Mouse (Mus musculus) thymus, postnatal 36 days (tissue): ENCODE results near the gene Nfatc4.

Experiments
- DNase-seq, 2 experiments: peaks; one replicate each; pipeline ENCODE4 v3.0.0; 2022; ENCODE audit warnings: mixed read lengths in 2 of 2

Gene Nfatc4

DNA sequence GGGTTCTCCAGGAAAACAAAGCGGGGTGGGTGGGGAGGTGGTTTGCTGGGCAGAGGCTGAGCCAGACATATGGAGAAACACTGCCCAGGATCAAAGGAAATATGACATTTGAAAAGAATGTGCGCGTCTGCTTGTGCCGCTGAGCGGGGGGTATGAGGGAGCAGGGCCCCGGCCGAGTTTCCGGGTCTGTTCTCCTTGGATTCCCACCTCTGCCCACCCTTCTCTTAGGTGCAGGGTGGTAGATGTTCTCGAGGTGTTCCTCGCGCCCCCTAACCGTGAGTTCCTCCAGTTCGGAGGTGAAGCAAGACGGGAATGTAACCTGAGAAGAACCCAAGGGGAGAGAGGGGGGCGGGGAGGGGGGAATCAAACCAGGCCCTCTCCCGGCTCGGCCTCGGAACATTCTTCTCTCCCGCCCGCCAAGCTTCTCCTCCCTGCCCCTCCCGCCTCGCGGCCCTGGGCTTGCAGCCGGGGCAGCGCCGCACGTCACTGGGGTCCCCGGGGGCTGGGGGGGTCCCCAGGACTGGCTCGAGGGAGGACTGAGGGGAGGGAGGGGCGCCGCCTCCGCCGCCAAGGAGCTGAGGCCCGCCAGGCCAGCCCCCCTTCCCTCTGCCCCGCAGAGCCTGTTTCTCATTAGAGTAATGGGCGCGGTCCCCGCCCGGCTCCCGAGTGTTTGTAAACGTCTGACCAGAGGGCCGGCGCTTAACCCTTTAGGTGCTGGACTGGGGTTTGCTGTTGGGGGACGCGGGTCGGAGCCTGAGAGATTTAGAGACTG lies at the start of gene Nfatc4:
Gene Nfatc4, plus strand, starts transcription at position 154 of the 772 bp plus-strand sequence.
- peak; percentile 16 to 34 for DNase-seq

DNA sequence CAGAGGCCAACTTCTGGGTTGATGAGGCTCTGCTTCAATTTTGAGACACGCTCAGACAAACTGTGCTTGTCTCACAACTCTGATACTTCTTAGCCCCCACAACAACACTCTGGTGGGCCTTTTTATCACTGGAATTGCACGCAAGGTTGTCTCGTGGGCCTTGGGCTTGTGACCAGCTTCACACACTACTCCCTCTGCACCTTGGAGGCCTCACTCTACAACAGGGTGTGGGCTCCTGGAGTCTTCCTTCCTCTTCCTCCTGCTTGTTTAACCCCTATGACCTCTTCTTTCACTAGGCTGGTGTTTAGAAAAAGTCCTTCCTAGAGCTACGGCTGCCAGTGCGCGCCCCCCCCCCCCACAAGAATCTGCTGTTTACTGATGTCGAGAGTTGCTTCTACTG lies 46.2 kb upstream of the Nfatc4 start:
- DNase-seq: no peak

DNA sequence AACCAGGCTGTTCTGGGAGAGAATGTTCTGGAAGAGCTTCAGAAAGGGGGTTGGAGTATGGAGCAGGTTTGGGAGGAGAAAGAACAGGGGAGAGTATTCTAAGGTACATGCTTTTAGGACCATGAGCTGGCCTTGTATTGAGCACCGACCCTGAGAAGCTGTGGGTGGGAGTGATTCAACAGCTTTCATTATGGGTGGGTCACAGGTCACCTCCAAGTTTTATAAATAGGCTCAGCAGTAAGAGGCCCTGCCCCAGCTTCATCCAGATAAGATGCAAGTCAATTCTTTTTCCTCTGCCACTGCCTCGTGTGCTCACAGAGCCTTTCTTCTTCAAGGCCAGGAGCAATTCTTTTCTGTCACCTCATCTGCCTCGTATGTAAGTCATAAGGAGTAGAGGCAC lies 45.8 kb upstream of the Nfatc4 start:
- DNase-seq: no peak

DNA sequence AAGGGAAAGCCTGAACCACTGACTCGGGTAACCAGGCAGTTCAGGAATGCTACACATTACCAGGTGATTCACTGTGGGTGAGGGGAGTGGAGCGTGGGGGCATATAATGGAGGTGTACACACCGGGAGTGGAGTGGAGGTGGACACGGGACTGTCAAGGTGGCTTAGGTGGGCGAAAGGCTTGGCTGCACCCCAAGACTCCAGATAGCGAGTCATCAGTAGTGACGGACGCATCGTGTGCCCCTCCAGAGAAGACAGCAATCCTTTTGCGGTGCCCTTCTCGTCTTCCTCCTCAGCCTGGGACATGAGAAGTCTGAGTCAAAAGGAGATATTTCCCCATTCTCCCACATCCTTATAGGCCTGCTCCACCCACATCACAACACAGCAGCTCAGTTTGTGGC lies 45.1 kb upstream of the Nfatc4 start:
- DNase-seq: no peak

DNA sequence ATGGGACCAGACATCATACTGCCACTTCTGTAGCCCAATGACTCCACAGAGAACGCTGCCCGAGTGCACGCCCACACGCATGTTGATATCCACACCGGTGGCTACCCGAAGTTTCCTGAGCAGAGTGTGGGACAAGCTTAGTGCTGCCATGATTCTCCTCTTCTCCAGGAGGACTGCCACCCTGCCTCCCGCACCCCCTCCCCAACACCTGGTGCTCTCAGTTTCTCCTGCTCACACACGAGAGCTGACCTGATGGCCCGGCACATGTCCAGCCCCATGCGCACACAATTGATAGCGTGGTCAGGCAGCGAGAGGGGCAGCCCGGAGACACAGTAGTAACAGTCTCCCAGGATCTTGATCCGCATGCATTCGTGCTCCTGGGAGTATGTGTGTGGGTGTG lies 44.3 kb upstream of the Nfatc4 start:
- no peak for DNase-seq

DNA sequence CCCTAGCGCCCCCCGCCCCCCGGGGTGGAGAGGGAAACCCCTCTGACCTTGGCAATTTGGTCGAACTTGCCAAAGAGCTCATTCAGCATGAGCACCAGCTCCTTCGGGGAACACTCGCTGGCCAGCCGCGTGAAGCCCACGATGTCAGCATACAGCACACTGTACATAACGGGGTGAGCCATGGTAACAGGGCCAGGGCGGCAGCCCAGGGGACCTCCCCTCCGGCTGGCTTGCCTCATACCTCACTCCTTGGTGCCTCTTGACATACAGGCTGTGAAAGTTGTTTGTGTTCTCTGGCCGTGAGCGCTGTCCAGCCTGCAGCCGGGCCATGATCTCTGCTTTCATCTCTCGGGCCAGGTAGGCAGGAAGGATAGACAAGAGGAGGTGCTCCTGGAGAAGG lies 43.3 kb upstream of the Nfatc4 start:
- no peak for DNase-seq

DNA sequence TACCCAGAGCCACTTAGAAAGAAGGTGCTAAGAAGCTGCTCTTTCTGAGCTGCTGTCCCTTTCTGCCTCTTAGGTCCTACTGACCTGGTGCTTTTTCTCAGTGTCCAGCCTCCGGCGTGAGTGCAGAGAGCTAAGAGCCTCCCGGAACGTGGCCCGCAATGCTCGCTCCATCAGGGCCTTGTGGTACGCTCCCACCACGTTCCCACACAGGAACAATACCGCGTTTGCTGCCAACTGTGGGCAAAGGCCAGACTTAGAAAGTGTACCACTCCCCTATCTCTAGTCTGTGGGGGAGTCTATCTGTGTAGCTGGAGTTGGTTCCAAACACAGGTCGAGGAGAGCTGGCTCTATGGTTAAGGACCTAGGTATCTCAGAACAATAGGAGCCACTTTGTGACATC lies 42.2 kb upstream of the Nfatc4 start:
- DNase-seq: no peak

DNA sequence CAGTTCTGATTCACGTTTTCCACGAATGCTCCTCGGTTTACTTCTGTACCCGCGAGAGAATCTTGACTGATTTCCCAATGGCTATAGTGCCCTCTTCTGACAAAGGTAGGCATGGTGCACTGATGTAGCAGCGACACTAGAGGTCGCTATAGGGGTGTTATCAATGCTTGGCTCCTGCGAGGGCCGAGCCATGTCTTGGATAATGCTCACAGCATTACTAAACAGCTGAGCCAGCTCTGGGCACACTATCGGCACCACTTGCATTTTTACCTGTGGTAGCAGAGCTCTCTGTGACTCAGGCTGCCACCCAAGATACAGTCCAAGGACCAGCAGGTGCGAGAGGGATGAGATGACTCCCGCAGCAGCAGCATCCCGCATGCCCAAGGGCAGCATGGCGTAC lies 41.6 kb upstream of the Nfatc4 start:
- DNase-seq: peak; percentile 25 to 39

DNA sequence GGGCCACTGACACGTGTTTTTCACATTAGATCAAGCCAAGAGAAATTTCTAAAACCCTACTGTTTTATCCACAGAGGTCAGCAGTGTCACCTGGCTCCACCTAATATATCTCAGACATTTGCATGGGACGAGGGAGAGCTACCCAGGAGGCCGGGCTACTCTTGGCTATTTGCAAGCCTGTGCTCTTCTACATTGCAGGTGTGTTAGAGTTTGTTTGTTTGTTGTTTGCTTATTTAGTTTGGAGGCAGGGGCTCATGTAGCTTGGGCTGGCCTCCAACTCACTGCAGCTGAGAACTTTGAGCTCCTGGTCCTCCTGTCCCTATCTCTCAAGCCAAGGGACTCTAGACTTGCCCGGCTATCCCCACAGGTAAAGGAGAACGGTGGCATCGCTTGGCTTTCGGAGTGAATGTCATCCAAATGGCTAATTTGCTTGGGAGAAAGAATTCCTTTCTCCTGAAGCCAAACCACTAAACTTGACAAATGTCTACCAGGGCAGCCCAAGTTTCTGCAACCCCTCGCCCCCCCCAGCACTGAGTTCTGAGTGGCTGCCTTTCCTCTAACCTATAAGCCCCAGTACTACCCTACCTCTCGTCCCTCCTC lies 40.5 kb upstream of the Nfatc4 start:
- DNase-seq: no peak

DNA sequence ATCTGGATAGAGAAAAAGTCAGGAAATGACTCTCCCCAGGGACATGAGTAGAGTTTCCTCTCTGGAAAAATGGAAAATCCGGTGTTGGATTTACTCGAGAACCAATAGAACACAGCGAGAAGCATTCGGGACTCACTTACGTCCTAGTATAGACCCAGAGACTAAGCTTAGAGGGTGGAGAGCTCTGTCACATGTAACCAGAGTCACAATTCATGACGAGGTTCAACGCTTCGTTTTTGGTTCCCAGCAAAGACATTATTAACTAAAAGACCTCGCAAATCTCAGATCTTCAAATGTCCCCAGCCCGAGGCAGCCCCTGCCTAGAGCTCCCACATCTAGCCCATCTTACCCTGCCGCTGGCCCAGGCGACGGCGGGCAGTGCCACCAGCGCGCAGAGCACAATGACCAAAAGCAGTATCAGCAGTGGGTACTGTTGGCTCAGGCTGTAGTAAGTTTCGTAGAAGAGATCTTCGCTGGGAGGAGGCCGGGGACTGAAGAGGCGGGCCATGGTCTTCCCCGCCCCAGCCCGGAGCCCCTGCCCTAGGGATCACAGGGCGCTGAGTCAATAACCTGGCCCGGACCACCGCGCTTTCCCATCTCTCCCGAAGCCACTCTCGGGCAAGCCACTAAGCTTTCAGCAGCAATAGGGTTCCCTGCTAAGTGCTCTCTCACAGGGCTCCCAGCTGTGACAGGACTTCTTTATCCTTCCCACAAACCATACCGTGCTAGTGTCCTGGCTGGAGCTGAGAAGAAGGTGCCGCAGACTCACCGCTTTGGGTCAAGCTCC lies 39.6 kb upstream of the Nfatc4 start:
- DNase-seq: no peak

DNA sequence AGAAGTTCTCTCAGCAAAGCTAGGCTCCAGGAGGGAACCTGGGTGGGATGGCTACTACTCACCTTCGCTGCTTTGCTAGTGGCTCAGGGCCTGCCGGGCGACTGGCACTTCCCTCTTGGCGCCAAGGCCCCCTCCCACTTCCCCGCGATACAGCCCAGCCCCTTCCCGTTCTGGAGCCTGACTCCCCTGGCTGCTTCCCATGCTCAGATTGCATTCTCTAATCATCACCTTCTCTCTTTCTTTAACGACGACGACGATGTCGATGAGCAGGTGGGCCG lies 39.0 kb upstream of the Nfatc4 start, which contains the start of gene Adcy4:
Gene Adcy4, minus strand, starts transcription at position 138 of the 278 bp plus-strand sequence.
- DNase-seq: no peak

DNA sequence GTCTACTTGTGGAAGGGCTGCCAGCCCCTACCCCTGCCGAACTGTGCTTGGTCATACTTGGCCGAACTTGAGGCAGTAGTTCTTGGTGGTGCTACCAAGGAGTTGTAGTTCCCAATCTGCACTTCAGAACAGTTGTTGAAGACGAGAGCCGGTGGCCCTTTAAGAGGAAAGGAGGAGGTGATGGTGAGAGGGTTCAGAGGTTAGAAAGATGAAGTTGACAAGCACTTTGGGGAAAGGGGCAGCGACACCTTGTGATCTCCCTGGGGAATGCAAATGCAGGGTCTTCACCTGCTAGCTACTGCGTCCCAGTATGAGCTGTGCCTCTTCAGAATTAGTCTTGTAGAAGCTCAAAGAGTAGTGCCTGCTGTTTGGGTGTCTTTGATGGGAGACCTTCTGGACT lies 37.7 kb upstream of the Nfatc4 start:
- DNase-seq: peak in 1 of 2 experiments; percentile 28

DNA sequence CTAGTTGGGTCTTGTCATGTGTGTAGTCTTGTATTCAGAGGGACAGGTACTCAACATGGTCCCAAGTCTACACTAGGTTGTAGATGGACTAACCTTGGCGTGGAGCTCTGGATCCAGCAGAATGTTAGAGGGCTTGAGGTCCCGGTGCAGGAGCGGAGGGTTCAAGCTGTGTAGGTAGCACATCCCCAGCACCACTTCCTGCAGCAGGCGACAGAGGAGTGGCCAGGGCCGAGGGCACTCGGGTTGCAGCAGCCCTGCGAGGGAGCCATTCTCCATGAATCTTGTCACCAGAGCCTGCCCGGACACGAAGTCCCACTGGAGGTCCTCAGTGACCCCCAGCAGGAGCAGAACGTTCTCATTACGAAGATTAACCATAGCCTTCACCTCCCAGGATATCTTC lies 35.2 kb upstream of the Nfatc4 start:
- DNase-seq: no peak

DNA sequence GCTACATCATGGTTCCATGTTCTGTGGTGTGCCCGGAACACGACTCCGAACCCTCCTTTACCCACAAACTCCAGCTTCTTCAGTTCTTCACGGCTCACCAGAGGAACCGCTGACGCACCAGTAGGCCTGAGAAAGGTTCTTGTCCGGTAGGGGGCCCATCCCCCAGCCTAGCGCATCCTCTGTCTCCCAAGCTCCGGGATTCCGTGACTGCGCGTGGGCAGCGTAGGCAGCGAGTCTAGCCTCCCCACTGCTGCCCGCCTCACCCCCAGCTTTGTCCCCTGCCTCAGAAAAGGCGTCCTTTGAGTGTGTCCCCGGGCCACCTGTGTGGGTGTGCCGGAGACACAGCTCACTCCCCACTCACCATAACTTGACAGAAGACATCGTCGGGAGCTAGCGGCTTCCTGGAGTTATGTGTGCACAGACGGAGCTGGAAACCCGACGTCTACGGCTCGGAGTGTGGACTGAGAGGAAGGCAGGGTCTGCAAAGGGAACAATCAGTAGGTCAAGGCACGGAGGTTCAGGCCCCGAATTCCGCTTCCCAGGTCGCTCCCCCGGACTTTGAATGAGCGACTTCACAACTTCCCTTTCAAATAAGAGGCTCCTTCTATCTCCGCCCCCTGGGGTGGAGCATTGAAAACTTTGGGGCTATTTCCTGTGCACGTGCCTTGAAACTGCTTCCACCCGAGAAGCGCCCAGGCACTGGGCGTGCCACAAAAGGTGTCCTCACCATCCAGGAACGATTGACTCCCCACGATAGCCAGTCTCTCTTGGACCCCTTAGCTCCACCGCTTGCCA lies 34.5 kb upstream of the Nfatc4 start, which contains the start of gene Ripk3:
Gene Ripk3, minus strand, starts transcription at position 610 of the 795 bp plus-strand sequence.
- DNase-seq: peak; percentile 76 to 77

DNA sequence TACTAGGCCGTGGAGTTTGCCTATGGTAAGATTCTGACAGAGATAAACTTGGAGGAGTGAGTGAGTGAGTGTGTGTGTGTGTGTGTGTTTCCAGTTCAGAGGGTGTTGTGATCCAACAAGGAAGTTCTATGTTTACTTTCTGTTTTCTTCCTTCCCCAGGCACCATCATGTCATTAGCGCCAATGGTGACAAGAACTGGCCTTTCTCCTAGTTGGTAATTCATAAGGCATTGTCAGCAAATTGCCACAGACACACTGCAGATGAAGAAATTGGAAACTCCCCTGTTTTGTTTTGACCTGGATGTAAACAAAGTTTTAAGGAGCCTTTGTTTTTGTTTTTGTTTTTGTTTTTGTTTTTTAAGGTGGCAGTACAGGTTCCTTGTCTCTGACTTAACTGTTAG lies 29.5 kb upstream of the Nfatc4 start:
- DNase-seq: no peak

DNA sequence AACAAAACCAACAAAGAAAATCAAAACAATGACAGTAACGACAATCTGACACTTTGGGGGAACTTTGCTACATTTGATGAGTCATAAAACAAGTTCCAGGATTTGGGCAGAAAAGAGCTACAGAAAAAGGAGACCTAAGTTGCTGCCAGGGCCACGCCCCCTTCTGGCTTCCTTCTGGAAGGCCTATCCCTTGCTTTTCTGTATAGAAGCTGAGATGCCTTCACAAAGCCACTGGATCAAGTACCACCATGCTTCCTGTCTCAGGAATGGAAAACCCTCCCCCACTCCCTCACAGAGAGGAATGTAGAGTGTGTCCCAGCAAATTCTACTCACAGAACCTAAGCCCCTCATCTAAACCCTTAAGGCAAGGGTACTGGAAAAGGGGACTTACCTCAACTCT lies 29.0 kb upstream of the Nfatc4 start:
- no peak for DNase-seq

DNA sequence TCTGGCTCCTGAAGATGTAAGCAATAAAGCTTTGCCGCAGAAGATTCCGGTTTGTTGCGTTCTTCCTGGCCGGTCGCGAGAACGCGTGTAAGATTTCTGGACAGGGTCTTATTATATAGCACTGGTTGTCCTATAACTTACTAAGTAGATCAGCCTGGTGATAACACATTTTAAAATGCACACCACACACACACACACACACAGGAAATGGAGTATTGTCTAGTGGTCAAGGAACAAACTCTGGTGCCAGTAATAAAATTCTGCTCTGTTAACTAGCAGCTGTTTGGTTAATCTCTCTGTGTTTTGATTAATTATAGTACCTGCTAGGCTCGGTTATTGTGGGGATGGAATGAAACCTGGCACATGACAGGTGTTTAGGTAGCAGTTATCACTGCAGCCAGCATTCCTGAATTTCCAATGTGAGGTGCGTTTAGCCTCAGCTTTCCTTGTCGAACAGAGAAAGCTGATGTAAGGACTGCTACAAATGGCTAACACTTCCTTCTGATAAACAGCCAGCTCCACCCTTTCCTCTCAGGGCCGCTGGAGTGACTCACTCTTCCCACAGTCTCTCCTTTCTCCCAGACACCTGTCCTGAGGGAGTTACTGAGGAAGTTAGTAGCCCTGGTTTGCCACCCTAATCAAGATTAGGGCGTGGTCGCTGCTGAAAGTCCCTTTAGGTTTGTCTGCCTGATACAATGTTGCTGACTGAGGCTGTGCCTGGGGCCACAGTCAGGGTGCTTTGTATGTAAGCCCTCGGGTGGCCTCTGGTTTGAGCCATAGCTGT lies 27.4 kb upstream of the Nfatc4 start:
- no peak for DNase-seq

DNA sequence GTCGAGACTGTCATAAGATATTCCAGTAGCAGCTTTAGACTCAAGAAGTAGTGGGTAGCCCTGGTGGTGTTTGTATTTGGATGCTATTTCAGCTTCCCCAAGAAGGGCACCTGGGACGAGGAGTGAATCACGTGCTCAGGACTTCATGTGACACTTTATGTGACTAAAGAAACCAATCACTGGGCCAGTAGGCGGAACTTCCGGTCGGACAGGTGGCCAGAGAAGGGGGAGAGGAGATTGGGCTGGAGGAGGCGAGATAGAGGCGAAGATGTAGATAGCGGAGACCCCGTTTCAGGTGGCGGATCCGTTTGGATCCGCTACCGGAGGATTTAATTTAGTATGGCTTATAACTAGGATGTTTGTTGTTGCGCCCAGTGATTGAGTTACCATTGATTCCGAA lies 8.1 kb upstream of the Nfatc4 start:
- peak; percentile 28 to 30 for DNase-seq

DNA sequence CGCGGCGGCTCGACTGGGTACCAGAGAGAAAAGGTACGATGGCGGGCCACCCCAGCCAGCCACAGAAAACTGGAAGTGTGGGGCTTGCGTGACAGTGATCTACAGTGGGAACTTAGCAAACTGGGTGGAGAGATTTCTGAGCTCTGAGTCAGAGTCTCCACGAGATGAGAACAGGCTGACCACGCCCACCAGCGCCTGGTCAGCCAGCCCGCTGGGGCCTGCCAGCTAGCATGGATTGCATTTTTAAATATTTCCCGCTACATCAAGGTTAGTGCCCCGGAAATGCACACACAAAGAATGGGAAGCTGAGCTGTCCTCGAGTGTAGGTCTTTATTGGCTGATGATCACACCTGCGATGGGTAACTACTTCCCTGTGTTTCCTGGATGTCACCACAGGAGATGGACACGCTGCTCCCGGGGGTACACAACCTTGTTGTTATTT lies 7.6 kb upstream of the Nfatc4 start:
- DNase-seq: no peak

DNA sequence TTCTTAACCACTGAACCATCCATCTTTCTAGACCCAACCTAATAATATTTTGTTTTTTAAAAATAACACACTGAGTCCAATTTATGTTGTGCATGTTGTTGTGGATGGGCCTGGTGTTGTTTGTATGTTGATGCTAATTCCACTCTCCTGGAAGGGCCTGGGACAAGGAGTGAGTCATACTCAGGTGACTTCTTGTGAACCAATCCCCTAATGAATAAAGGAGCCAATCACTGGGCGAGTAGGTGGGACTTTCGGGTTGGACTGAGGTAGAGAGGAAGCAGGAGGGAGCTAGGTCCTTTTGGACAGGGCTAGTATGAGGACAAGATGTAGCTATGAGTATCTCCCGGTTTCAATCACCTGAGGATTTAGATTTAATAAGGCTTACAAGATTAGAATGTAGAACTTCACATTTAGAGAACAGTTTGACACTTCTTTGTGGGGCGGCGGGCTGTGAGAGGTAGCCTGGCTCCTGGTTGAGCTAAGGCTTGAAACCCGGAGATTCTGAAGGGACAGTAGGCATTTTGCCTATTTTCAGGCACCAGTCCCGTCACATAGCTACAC lies 3.0 kb upstream of the Nfatc4 start:
- no peak for DNase-seq

DNA sequence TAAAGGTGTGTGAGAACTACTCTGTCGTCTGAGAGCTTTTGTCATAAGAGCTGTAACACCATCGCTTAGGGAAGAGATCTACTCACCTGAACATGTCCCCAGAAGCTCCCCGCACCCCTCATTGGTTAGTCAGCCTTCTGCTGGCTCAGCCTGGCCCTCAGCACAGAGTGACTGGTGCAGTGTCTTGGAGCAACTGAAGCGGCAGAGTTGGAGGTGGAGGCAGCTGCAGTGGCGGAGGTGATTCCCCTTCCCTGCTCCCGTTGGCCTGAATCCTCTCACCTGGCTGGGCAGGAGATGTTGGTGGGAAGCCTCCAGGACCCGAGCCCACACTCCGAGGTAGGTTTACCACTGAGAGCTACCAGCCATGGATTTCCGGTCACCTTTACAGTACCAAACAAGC lies 2.4 kb upstream of the Nfatc4 start:
- DNase-seq: no peak

DNA sequence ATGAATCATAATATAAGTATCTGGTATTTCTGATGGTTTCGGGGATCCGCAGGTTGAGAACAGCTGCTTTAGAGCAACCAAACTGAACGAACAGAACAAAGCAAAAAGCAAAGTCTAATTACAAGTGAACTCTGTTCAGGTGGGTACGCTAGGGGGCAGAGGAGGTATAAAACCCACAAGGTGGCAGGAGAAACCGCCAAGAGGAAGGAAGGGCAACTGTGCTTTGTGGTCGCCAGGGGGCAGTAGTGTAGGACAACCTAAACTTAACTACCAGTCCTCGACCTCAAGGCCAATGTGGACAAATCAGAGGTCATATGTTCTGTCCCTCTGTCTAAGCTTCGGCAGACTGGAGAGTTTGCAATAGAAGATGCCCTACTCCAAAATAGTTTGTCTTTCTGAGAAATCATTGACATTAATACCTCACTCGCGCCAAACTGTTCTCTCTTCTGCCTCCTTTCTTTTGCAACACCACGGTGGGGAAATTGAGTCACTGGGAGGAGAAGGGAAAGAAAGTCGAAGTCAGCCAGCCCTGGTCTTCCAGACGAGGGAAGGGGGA lies 431 bp upstream of the Nfatc4 start:
- DNase-seq: peak; percentile 66 to 68
